Mouse (Mus musculus): ENCODE measurements around the gene Enkd1.

Gene Enkd1

GRCm38 (mm10) chr8:105702001-105702401 is 6.0 kb downstream of the Enkd1 start:
- in situ Hi-C loops (cut with MboI, MseI) = no loop called here

GRCm38 (mm10) chr8:105700966-105701824 is 6.8 kb downstream of the Enkd1 start, which contains the start of the genes Acd and Pard6a:
Gene Acd, minus strand, starts transcription at chr8:105701102.
Gene Pard6a, plus strand, starts transcription at chr8:105701148.
- in situ Hi-C loops (cut with MboI, MseI) = no loop called here

GRCm38 (mm10) chr8:105700566-105700965 is 7.4 kb downstream of the Enkd1 start:
- in situ Hi-C loops (cut with MboI, MseI) = no loop called here

GRCm38 (mm10) chr8:105699488-105700215 is 8.4 kb downstream of the Enkd1 start:
- in situ Hi-C loops (cut with MboI, MseI) = no loop called here

GRCm38 (mm10) chr8:105698734-105699133 is 9.3 kb downstream of the Enkd1 start:
- in situ Hi-C loops (cut with MboI, MseI) = no loop called here

GRCm38 (mm10) chr8:105697196-105697780 is 10.7 kb downstream of the Enkd1 start:
- in situ Hi-C loops (cut with MboI, MseI) = no loop called here

- in situ Hi-C loops (cut with MboI, MseI) = no loop called here
Measured at GRCm38 (mm10) chr8:105695080-105695780, 12.8 kb downstream of the Enkd1 start.

GRCm38 (mm10) chr8:105694051-105694799 is 13.8 kb downstream of the Enkd1 start:
- in situ Hi-C loops (cut with MboI, MseI) = no loop called here

GRCm38 (mm10) chr8:105693648-105694047 is 14.4 kb downstream of the Enkd1 start:
- in situ Hi-C loops (cut with MboI, MseI) = no loop called here

- in situ Hi-C loops (cut with MboI, MseI) = no loop called here
Measured at GRCm38 (mm10) chr8:105692449-105693182, 15.4 kb downstream of the Enkd1 start.

GRCm38 (mm10) chr8:105690978-105691377 is 17.0 kb downstream of the Enkd1 start:
- in situ Hi-C loops (cut with MboI, MseI) = no loop called here

GRCm38 (mm10) chr8:105689983-105690360 is 18.0 kb downstream of the Enkd1 start:
- in situ Hi-C loops (cut with MboI, MseI) = loop anchor here (5.0 kb wide), 1 partner anchor 73 kb away; no protein-coding TSS in a partner anchor

GRCm38 (mm10) chr8:105689256-105689982 is 18.6 kb downstream of the Enkd1 start:
- in situ Hi-C loops (cut with MboI, MseI) = loop anchor here (5.0 kb wide), 1 partner anchor 72 kb away; no protein-coding TSS in a partner anchor

- in situ Hi-C loops (cut with MboI, MseI) = loop anchor here (5.0 kb wide), 1 partner anchor 71 kb away; no protein-coding TSS in a partner anchor
Measured at GRCm38 (mm10) chr8:105688242-105688752, 19.7 kb downstream of the Enkd1 start.

GRCm38 (mm10) chr8:105687512-105687911 is 20.5 kb downstream of the Enkd1 start:
- in situ Hi-C loops (cut with MboI, MseI) = loop anchor here (5.0 kb wide), 1 partner anchor 70 kb away; no protein-coding TSS in a partner anchor

GRCm38 (mm10) chr8:105686551-105686950 is 21.5 kb downstream of the Enkd1 start:
- in situ Hi-C loops (cut with MboI, MseI) = loop anchor here (5.0 kb wide), 1 partner anchor 69 kb away; no protein-coding TSS in a partner anchor

GRCm38 (mm10) chr8:105685796-105686308 is 22.2 kb downstream of the Enkd1 start, which contains the start of gene Carmil2:
Gene Carmil2, plus strand, starts transcription at chr8:105686274.
- in situ Hi-C loops (cut with MboI, MseI) = loop anchor here (5.0 kb wide), 1 partner anchor 69 kb away; no protein-coding TSS in a partner anchor

GRCm38 (mm10) chr8:105685325-105685724 is 22.7 kb downstream of the Enkd1 start:
- in situ Hi-C loops (cut with MboI, MseI) = loop anchor here (5.0 kb wide), 1 partner anchor 68 kb away; no protein-coding TSS in a partner anchor

Data from T-helper 17 cell (primary cell).